Mouse (Mus musculus): Measurements from ENCODE around the gene Ppm1l. TPM values are rescaled to one million over a fixed set of nuclear protein-coding genes. Genes with fewer than 3 reads are reported as not detected.

Gene Ppm1l
- polyA plus RNA-seq, 1 experiment from 2014 or later = 17.0 TPM

DNA sequence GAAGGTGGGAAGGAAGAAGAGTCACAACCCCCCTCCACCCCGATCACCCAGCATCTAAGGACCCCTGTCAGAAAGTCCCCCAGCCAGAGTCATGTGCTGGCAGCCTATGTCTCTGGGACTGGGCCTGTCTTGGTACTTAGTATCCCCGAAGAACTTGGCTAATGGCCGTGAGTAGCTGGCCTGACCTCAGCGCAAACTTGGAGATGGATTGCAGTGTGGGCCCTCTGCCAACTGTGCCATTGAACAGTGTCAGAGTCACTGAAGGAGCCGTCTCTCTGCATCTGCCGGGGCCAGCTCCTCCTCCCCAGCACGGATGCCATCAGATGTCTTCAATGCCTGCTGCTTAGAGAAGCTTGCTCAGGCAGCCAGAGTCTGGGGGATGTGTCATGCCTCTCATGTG, 26.4 kb upstream of the Ppm1l start:
- no peak for ATAC-seq (replicated peaks; ENCODE audit: low FRiP score)
- Histone ChIP-seq H3K9me3 (ENCODE audit: control insufficient read depth, low read length) (no peaks in the 10 kb centered on the region), H3K4me1 (replicated peaks; ENCODE audit: control insufficient read depth, insufficient read depth, low read length) (no peaks in the 10 kb centered on the region), H3K4me3 (ENCODE audit: low read depth, low read length) (no peak overlapping the region), H3K4me2 (ENCODE audit: low read depth, low read length, severe bottlenecking) (no peak overlapping the region), H3K27ac (ENCODE audit: low read depth, low read length) (no peak overlapping the region), H3K9ac (ENCODE audit: low read length) (no peak overlapping the region), H3K36me3 (ENCODE audit: control insufficient read depth, insufficient read depth, low read length) (no peaks in the 10 kb centered on the region), H3K27me3 (ENCODE audit: control insufficient read depth, insufficient read depth, low read length) (no peaks in the 10 kb centered on the region)
- no peak for DNase-seq (ENCODE audit: low spot score)
- 85% methylated on average over 7 of the region's 7 CpGs for WGBS

DNA sequence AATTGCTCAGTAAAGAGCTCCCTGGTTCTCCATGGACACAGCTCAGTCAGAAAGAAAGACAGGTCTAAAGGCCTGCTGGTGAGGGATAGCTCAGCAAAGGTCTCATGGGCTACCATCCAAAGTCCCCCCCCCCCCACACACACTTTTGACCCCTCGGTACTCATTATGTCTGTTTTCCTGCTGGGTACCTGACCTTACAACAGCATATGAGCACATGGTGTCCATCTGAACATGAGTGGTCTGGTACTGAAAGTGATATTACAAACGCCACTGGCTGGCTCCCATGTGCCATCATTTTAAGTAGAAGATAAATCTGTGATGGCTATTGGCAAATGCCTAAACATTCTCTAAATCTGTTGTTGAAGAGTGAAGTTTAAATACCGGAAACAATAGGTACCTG, 25.8 kb upstream of the Ppm1l start:
- Histone ChIP-seq H3K27me3 (ENCODE audit: control insufficient read depth, insufficient read depth, low read length) (no peaks in the 10 kb centered on the region), H3K4me3 (ENCODE audit: low read depth, low read length) (no peak overlapping the region), H3K9ac (ENCODE audit: low read length) (no peak overlapping the region), H3K27ac (ENCODE audit: low read depth, low read length) (no peak overlapping the region), H3K9me3 (ENCODE audit: control insufficient read depth, low read length) (no peaks in the 10 kb centered on the region), H3K4me2 (ENCODE audit: low read depth, low read length, severe bottlenecking) (no peak overlapping the region), H3K4me1 (replicated peaks; ENCODE audit: control insufficient read depth, insufficient read depth, low read length) (no peaks in the 10 kb centered on the region), H3K36me3 (ENCODE audit: control insufficient read depth, insufficient read depth, low read length) (no peaks in the 10 kb centered on the region)
- DNase-seq (ENCODE audit: low spot score) (no peak), ATAC-seq (replicated peaks; ENCODE audit: low FRiP score) (no peak)
- WGBS = 92% methylated on average over 3 of the region's 3 CpGs

- Histone ChIP-seq H3K9me3 (ENCODE audit: control insufficient read depth, low read length) (no peaks in the 10 kb centered on the region), H3K4me1 (replicated peaks; ENCODE audit: control insufficient read depth, insufficient read depth, low read length) (no peaks in the 10 kb centered on the region), H3K9ac (ENCODE audit: low read length) (no peak overlapping the region), H3K4me3 (ENCODE audit: low read depth, low read length) (no peak overlapping the region), H3K36me3 (ENCODE audit: control insufficient read depth, insufficient read depth, low read length) (no peaks in the 10 kb centered on the region), H3K27ac (ENCODE audit: low read depth, low read length) (no peak overlapping the region), H3K4me2 (ENCODE audit: low read depth, low read length, severe bottlenecking) (no peak overlapping the region), H3K27me3 (ENCODE audit: control insufficient read depth, insufficient read depth, low read length) (no peaks in the 10 kb centered on the region)
- 81% methylated on average over 1 of the region's 1 CpGs for WGBS
- DNase-seq (ENCODE audit: low spot score) (no peak), ATAC-seq (replicated peaks; ENCODE audit: low FRiP score) (no peak)
Observed at GRCm38 (mm10) chr3:69292628-69293027, 24.0 kb upstream of the Ppm1l start.

DNA sequence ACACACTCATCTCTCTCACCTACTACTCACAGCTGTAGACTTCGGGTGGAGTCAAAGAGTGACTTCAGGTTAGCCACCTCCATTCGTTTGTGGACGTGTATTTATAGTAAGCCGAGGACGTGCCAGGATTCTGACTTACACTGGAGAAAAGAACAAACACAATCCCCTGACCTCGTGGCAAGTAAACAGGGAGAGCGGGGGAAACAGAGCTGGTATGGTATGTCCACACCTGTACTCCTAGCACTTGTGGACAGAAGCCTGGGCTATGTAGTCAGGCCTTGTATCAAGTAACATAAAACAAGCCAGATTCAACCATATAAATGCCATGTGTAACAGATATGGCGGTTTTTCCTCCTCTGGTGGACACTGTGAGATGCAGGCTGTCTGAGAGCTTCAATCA, 20.4 kb upstream of the Ppm1l start:
- no peaks in the 10 kb centered on the region for H3K27me3 ChIP-seq (ENCODE audit: control insufficient read depth, insufficient read depth, low read length)
- no peaks in the 10 kb centered on the region for H3K4me1 ChIP-seq (replicated peaks; ENCODE audit: control insufficient read depth, insufficient read depth, low read length)
- H3K36me3 ChIP-seq (ENCODE audit: control insufficient read depth, insufficient read depth, low read length) = no peaks in the 10 kb centered on the region
- H3K27ac ChIP-seq (ENCODE audit: low read depth, low read length) = no peak overlapping the region
- no peak overlapping the region for H3K4me3 ChIP-seq (ENCODE audit: low read depth, low read length)
- no peaks in the 10 kb centered on the region for H3K9me3 ChIP-seq (ENCODE audit: control insufficient read depth, low read length)
- no peak overlapping the region for H3K9ac ChIP-seq (ENCODE audit: low read length)
- ATAC-seq (replicated peaks; ENCODE audit: low FRiP score) = no peak
- no peak overlapping the region for H3K4me2 ChIP-seq (ENCODE audit: low read depth, low read length, severe bottlenecking)
- WGBS = 84% methylated on average over 8 of the region's 8 CpGs
- no peak for DNase-seq (ENCODE audit: low spot score)

DNA sequence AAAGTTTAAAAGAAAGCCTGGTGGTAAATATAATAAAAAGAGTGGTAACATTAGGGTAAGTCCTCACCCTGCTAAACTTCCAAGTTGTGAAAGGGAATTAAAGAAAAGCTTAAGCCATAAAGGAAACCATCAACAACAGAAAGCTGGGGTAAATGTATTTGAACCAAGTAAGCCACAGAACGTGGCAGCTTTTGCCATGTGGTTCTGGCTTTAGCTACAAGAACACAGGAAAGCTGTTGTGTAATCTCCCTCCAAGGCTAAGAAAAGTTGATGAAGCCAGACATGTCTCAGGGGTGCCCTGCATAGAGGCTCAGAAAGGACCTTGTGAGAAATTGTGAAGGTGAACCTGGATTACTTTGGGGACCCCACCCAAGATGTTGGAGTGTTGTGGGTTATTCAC, 16.5 kb upstream of the Ppm1l start:
- Histone ChIP-seq H3K27ac (ENCODE audit: low read depth, low read length) (no peak overlapping the region), H3K27me3 (ENCODE audit: control insufficient read depth, insufficient read depth, low read length) (no peaks in the 10 kb centered on the region), H3K4me2 (ENCODE audit: low read depth, low read length, severe bottlenecking) (no peak overlapping the region), H3K4me1 (replicated peaks; ENCODE audit: control insufficient read depth, insufficient read depth, low read length) (no peaks in the 10 kb centered on the region), H3K9ac (ENCODE audit: low read length) (no peak overlapping the region), H3K9me3 (ENCODE audit: control insufficient read depth, low read length) (no peaks in the 10 kb centered on the region), H3K36me3 (ENCODE audit: control insufficient read depth, insufficient read depth, low read length) (no peaks in the 10 kb centered on the region), H3K4me3 (ENCODE audit: low read depth, low read length) (no peak overlapping the region)
- 86% methylated on average over 1 of the region's 1 CpGs for WGBS
- no peak for ATAC-seq (replicated peaks; ENCODE audit: low FRiP score)
- DNase-seq (ENCODE audit: low spot score) = no peak

DNA sequence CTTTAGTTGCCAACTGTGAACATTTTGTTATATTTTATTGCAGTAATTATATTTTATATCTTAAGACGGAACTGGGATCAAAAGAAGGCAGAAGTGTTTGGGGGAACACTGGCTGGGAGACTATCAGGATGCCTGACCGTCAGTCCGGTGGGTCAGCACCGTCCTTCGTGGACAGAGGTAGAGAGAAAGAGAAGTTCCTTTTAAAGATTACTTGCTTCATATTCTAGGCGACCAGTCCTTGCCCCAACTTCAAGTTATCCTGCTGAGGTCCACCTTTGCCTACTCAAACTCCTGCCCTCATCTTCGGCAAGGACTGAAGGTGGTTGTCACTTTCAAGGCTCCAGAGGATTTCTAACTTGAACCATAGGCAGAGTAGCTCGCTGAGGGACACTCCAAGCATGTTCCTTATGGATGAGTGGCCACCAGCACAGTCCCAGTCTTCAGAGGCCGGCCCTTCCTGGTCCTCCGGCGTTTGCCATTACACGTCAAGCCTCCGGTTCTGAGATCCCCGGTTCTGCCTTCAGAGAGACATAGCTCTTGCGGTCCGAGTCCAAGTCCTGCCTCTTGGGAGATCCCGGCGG, 761 bp upstream of the Ppm1l start:
- Histone ChIP-seq H3K4me3 (ENCODE audit: low read depth, low read length) (peak overlapping the region; percentile 73), H3K36me3 (ENCODE audit: control insufficient read depth, insufficient read depth, low read length) (no peaks in the 10 kb centered on the region), H3K9ac (ENCODE audit: low read length) (peak overlapping the region; percentile 92), H3K4me1 (replicated peaks; ENCODE audit: control insufficient read depth, insufficient read depth, low read length) (peaks cover 11% of the 10 kb centered on the region), H3K9me3 (ENCODE audit: control insufficient read depth, low read length) (no peaks in the 10 kb centered on the region), H3K27ac (ENCODE audit: low read depth, low read length) (peak overlapping the region; percentile 84; the same call in 1 of the 2 replicates), H3K4me2 (ENCODE audit: low read depth, low read length, severe bottlenecking) (peak overlapping the region; percentile 90), H3K27me3 (ENCODE audit: control insufficient read depth, insufficient read depth, low read length) (no peaks in the 10 kb centered on the region)
- 2% methylated on average over 18 of the region's 18 CpGs for WGBS
- DNase-seq (ENCODE audit: low spot score) (peak; percentile 54), ATAC-seq (replicated peaks; ENCODE audit: low FRiP score) (peak; percentile 64)

DNA sequence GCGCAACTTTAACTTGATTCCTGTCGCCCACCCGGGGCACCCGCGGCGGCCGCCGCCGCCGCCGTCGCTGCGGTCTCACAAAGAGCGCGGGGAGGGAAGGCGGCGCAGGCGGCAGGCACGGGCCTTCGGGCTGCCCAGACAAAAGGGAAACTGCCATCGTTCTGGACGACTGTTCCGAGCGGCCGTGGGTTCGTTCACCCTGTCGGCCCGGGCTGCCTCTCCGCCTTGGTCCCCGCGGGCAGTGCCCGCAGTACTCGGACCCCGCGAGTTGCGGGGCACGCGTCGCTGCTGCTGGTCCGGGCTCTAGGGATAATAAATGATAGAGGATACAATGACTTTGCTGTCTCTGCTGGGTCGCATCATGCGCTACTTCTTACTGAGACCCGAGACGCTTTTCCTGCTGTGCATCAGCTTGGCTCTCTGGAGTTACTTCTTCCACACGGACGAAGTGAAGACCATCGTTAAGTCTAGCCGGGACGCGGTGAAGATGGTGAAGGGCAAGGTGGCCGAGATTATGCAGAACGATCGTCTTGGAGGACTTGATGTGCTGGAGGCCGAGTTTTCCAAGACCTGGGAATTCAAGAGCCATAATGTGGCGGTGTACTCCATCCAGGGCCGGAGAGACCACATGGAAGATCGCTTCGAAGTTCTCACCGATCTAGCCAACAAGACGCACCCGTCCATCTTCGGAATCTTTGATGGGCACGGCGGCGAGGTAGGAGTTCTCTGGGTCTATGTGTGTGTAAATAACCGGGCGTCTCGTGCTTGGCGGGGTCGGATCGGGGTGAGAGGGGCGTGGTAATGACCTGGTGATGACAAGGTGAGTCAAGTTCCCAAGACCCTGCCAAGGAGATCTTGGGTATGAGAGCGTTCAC, 827 bp downstream of the Ppm1l start:
- Histone ChIP-seq H3K9ac (ENCODE audit: low read length) (peak overlapping the region; percentile 92), H3K4me2 (ENCODE audit: low read depth, low read length, severe bottlenecking) (peak overlapping the region; percentile 90), H3K27me3 (ENCODE audit: control insufficient read depth, insufficient read depth, low read length) (no peaks in the 10 kb centered on the region), H3K4me1 (replicated peaks; ENCODE audit: control insufficient read depth, insufficient read depth, low read length) (peaks cover 11% of the 10 kb centered on the region), H3K4me3 (ENCODE audit: low read depth, low read length) (peak overlapping the region; percentile 73), H3K9me3 (ENCODE audit: control insufficient read depth, low read length) (no peaks in the 10 kb centered on the region), H3K27ac (ENCODE audit: low read depth, low read length) (peak overlapping the region; percentile 41), H3K36me3 (ENCODE audit: control insufficient read depth, insufficient read depth, low read length) (no peaks in the 10 kb centered on the region)
- ATAC-seq (replicated peaks; ENCODE audit: low FRiP score) (peak; percentile 57), DNase-seq (ENCODE audit: low spot score) (peak; percentile 82)
- WGBS = under 1% methylated on average over 57 of the region's 73 CpGs

DNA sequence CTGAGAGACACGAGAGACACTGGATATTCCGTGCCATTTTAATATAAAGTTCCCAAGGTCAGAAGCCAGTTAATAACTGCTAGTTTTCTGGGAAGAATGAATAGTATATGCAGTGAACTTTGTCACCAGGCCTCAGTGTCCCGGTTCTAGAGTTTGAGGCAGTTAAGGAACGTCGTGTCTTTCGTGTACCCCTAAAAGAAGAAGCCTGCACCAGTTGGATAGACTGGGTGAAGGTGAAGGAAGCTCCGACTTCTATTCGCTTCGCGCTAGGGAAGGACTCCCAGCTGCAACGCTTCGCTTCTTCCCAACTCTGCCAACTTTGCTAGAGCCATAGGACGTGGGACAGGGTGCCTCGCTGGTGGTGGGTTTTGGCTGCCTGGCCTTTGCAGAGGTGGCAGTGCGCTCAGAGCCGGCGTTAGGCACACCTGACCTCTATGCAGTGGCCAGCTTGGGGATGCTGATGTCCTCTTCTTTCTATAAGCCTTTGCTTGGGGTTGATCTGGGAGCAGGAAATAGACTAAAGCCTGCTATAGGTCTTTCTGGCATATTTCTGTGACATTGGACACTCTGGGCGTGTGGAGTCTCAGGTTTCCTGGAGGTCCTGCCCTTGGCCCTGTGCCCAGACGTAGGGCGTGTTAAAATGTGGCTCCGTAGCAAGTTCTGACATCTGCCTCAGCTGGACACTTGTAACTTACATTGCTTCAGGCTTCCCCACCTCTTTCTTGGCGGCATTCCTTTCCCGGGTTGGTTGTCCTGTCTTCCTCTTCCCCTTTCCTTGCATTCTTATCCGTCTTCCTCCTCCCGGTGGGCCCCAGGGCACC, 1.7 kb downstream of the Ppm1l start:
- Histone ChIP-seq H3K9me3 (ENCODE audit: control insufficient read depth, low read length) (no peaks in the 10 kb centered on the region), H3K4me3 (ENCODE audit: low read depth, low read length) (peak overlapping the region; percentile 73), H3K4me1 (replicated peaks; ENCODE audit: control insufficient read depth, insufficient read depth, low read length) (peaks cover 11% of the 10 kb centered on the region), H3K9ac (ENCODE audit: low read length) (peak overlapping the region; percentile 92), H3K36me3 (ENCODE audit: control insufficient read depth, insufficient read depth, low read length) (no peaks in the 10 kb centered on the region), H3K27ac (ENCODE audit: low read depth, low read length) (no peak overlapping the region), H3K4me2 (ENCODE audit: low read depth, low read length, severe bottlenecking) (peak overlapping the region; percentile 90), H3K27me3 (ENCODE audit: control insufficient read depth, insufficient read depth, low read length) (no peaks in the 10 kb centered on the region)
- ATAC-seq (replicated peaks; ENCODE audit: low FRiP score) = no peak
- DNase-seq (ENCODE audit: low spot score) = peak; percentile 68
- 11% methylated on average over 25 of the region's 25 CpGs for WGBS

Data from forebrain, embryonic 11.5 days (tissue).